Mouse (Mus musculus) heart, embryonic 14.5 days (tissue): Measurements from ENCODE around the gene Atp6v0b. TPM values are rescaled to one million over a fixed set of nuclear protein-coding genes. Genes with fewer than 3 reads are reported as not detected.

Experiments
- ATAC-seq: fragments of 200-750 bp; cut with Nextera tagmentation; 2 replicates; pipeline ENCODE4 v1.8.0; 2017; ENCODE audit warnings: low read depth, moderate TSS enrichment; ENCODE audit not compliant: insufficient number of reproducible peaks, insufficient read depth, low FRiP score
- H3K27ac ChIP-seq, 2 experiments: fragments of 200-500 bp in 1 of 2; fragments of 300-500 bp in 1 of 2; sonication (generic) in 1 of 2; replicated peaks in 1 of 2; 2 replicates each; pipeline ENCODE4 v1.5.1; 2012 to 2014; ENCODE audit warnings: low read depth in 2 of 2, low read length in 2 of 2, control low read depth in 1 of 2, mild to moderate bottlenecking in 1 of 2, mixed read lengths in 1 of 2; ENCODE audit not compliant: control insufficient read depth in 1 of 2, insufficient read depth in 1 of 2
- H3K27me3 ChIP-seq: fragments of 300-500 bp; sonication (generic); 2 replicates; pipeline ENCODE4 v1.6.1; 2014; ENCODE audit warnings: mild to moderate bottlenecking, low read length, control low read depth; ENCODE audit not compliant: control insufficient read depth, insufficient read depth
- H3K36me3 ChIP-seq: fragments of 300-500 bp; sonication (generic); 2 replicates; pipeline ENCODE4 v1.6.1; 2014; ENCODE audit warnings: mild to moderate bottlenecking, control low read depth, low read length, mixed read lengths; ENCODE audit not compliant: control insufficient read depth, insufficient read depth
- H3K4me1 ChIP-seq, 2 experiments: fragments of 200-500 bp in 1 of 2; fragments of 300-500 bp in 1 of 2; sonication (generic) in 1 of 2; 2 replicates each; pipeline ENCODE4 v1.6.1; 2012 to 2014; ENCODE audit warnings: low read length in 2 of 2, control low read depth in 1 of 2, mixed read lengths in 1 of 2; ENCODE audit not compliant: control insufficient read depth in 2 of 2, insufficient read depth in 2 of 2
- H3K4me2 ChIP-seq: fragments of 300-500 bp; sonication (generic); 2 replicates; pipeline ENCODE4 v1.6.1; 2014; ENCODE audit warnings: mild to moderate bottlenecking, low read length
- H3K4me3 ChIP-seq, 2 experiments: fragments of 200-500 bp in 1 of 2; fragments of 300-500 bp in 1 of 2; sonication (generic) in 1 of 2; 2 replicates each; pipeline ENCODE4 v1.5.1; 2012 to 2014; ENCODE audit warnings: low read length in 2 of 2, mild to moderate bottlenecking in 2 of 2, control low read depth in 1 of 2, low read depth in 1 of 2, moderate library complexity in 1 of 2; ENCODE audit not compliant: control insufficient read depth in 1 of 2, insufficient read depth in 1 of 2
- H3K9ac ChIP-seq: fragments of 300-500 bp; sonication (generic); 2 replicates; pipeline ENCODE4 v1.6.1; 2014; ENCODE audit warnings: mild to moderate bottlenecking, low read length
- H3K9me3 ChIP-seq: fragments of 300-500 bp; sonication (generic); 2 replicates; pipeline ENCODE4 v1.6.1; 2016; ENCODE audit warnings: low read length, control low read depth; ENCODE audit not compliant: control insufficient read depth
- WGBS: fragments of 180-500 bp; shearing (Covaris S2); extraction: QIAGEN DNeasy Blood & Tissue Kit; methylation state at CpG from one replicate; pipeline ENCODE4 v1.1.7; 2014; 5-methylcytosine and 5-hydroxymethylcytosine counted together
- polyA plus RNA-seq: library from polyadenylated mRNA; unstranded; fragments of >200 nt; fragmentation: Nextera tagmentation; extraction: Ambion mirVana; gene quantifications from 2 replicates; pipeline ENCODE4 v1.2.1, GENCODE M21; 2014

Gene Atp6v0b
- polyA plus RNA-seq, 1 experiment from 2014 or later: 250 TPM

- H3K9ac ChIP-seq: peak within 1 kb of the TSS; percentile 61
- WGBS: 0% methylated on average over 21 of the region's 21 CpGs
- no peaks in the 10 kb centered on the region for H3K9me3 ChIP-seq
- H3K4me3 ChIP-seq: peak within 1 kb of the TSS; percentile 72 to 87
- H3K4me1 ChIP-seq: peaks cover 7 to 10% of the 10 kb centered on the region in 2 experiments; a peak in 3 of 4 replicates
- ATAC-seq: peak; percentile 76
- H3K27ac ChIP-seq: no peak within 1 kb of the TSS
- peaks cover 48% of the 10 kb centered on the region for H3K36me3 ChIP-seq
- peak within 1 kb of the TSS; percentile 75 for H3K4me2 ChIP-seq
- H3K27me3 ChIP-seq: no peaks in the 10 kb centered on the region
Observed at GRCm38 (mm10) chr4:117891738-117892161, 4.6 kb upstream of the Atp6v0b start, which contains the start of gene Dph2. Dph2 (minus strand) TSS chr4:117892032.

GRCm38 (mm10) chr4:117890750-117891149 lies 3.6 kb upstream of the Atp6v0b start:
- peaks cover 40% of the 10 kb centered on the region for H3K36me3 ChIP-seq
- H3K4me3 ChIP-seq: 0 out of 4 replicates have a peak overlapping the region, but pooled peaks of 1 of the 2 experiments have one; percentile 72
- no peaks in the 10 kb centered on the region for H3K9me3 ChIP-seq
- 91% methylated on average over 8 of the region's 8 CpGs for WGBS
- H3K27ac ChIP-seq: no peak overlapping the region
- H3K4me1 ChIP-seq: peaks cover 14 to 17% of the 10 kb centered on the region in 2 experiments
- no peak for ATAC-seq
- no peak overlapping the region for H3K9ac ChIP-seq
- peak overlapping the region; percentile 75; the same call in 1 of the 2 replicates for H3K4me2 ChIP-seq
- H3K27me3 ChIP-seq: no peaks in the 10 kb centered on the region

- H3K4me1 ChIP-seq: peaks cover 14 to 17% of the 10 kb centered on the region in 2 experiments
- H3K9ac ChIP-seq: no peak overlapping the region
- no peak overlapping the region for H3K4me3 ChIP-seq
- H3K4me2 ChIP-seq: no peak overlapping the region
- ATAC-seq: no peak
- no peaks in the 10 kb centered on the region for H3K9me3 ChIP-seq
- H3K27me3 ChIP-seq: no peaks in the 10 kb centered on the region
- H3K36me3 ChIP-seq: peaks cover 40% of the 10 kb centered on the region
- no peak overlapping the region for H3K27ac ChIP-seq
- 89% methylated on average over 14 of the region's 14 CpGs for WGBS
Observed at GRCm38 (mm10) chr4:117890031-117890430, 2.9 kb upstream of the Atp6v0b start.

- WGBS: 82% methylated on average over 15 of the region's 15 CpGs
- Histone ChIP-seq H3K4me1 (peaks cover 14 to 17% of the 10 kb centered on the region in 2 experiments), H3K36me3 (peaks cover 42% of the 10 kb centered on the region), H3K9ac (no peak overlapping the region), H3K4me3 (no peak overlapping the region), H3K9me3 (no peaks in the 10 kb centered on the region), H3K27ac (no peak overlapping the region), H3K27me3 (no peaks in the 10 kb centered on the region), H3K4me2 (no peak overlapping the region)
- ATAC-seq: no peak
Observed at GRCm38 (mm10) chr4:117889471-117889870, 2.3 kb upstream of the Atp6v0b start.

- no peak overlapping the region for H3K9ac ChIP-seq
- peaks cover 14 to 20% of the 10 kb centered on the region in 2 experiments for H3K4me1 ChIP-seq
- no peaks in the 10 kb centered on the region for H3K27me3 ChIP-seq
- no peak for ATAC-seq
- H3K4me3 ChIP-seq: peak overlapping the region in 1 of 2 experiments; percentile 87; a peak in 2 of 4 replicates
- H3K36me3 ChIP-seq: peaks cover 41% of the 10 kb centered on the region
- WGBS: 68% methylated on average over 2 of the region's 2 CpGs
- no peaks in the 10 kb centered on the region for H3K9me3 ChIP-seq
- H3K27ac ChIP-seq: no peak overlapping the region
- peak overlapping the region; percentile 89; the same call in 1 of the 2 replicates for H3K4me2 ChIP-seq
Observed at GRCm38 (mm10) chr4:117887920-117888319, 787 bp upstream of the Atp6v0b start.

GRCm38 (mm10) chr4:117886644-117887043 lies 489 bp downstream of the Atp6v0b start:
- Histone ChIP-seq H3K4me1 (peaks cover 11 to 17% of the 10 kb centered on the region in 2 experiments), H3K9ac (peak overlapping the region; percentile 89), H3K4me2 (peak overlapping the region; percentile 89), H3K36me3 (peaks cover 41% of the 10 kb centered on the region), H3K27me3 (no peaks in the 10 kb centered on the region), H3K9me3 (no peaks in the 10 kb centered on the region), H3K27ac (no peak overlapping the region), H3K4me3 (peak overlapping the region; percentile 87 to 98)
- ATAC-seq: no peak; the same call in 1 of the 2 replicates
- 1% methylated on average over 22 of the region's 24 CpGs for WGBS

GRCm38 (mm10) chr4:117885994-117886393 lies 1.1 kb downstream of the Atp6v0b start:
- H3K36me3 ChIP-seq: peaks cover 43% of the 10 kb centered on the region
- H3K27me3 ChIP-seq: no peaks in the 10 kb centered on the region
- peak overlapping the region; percentile 87 to 98; a peak in 2 of 4 replicates for H3K4me3 ChIP-seq
- peak overlapping the region; percentile 89 for H3K4me2 ChIP-seq
- WGBS: 78% methylated on average over 9 of the region's 9 CpGs
- no peaks in the 10 kb centered on the region for H3K9me3 ChIP-seq
- H3K27ac ChIP-seq: no peak overlapping the region
- H3K9ac ChIP-seq: peak overlapping the region; percentile 89; the same call in 1 of the 2 replicates
- no peak for ATAC-seq
- peaks cover 8 to 13% of the 10 kb centered on the region in 2 experiments for H3K4me1 ChIP-seq

- H3K27ac ChIP-seq: no peak overlapping the region
- no peak for ATAC-seq
- H3K27me3 ChIP-seq: no peaks in the 10 kb centered on the region
- peaks cover 48% of the 10 kb centered on the region for H3K36me3 ChIP-seq
- WGBS: 86% methylated on average over 10 of the region's 10 CpGs
- no peak overlapping the region for H3K4me3 ChIP-seq
- no peak overlapping the region for H3K4me2 ChIP-seq
- no peaks in the 10 kb centered on the region for H3K9me3 ChIP-seq
- no peak overlapping the region for H3K9ac ChIP-seq
- H3K4me1 ChIP-seq: peaks cover 8 to 11% of the 10 kb centered on the region in 2 experiments
Observed at GRCm38 (mm10) chr4:117885093-117885492, 2.0 kb downstream of the Atp6v0b start.
